Mouse (Mus musculus): ENCODE data around the gene Zbtb16.

GRCm38 (mm10) chr9:48694616-48695061, 141.4 kb downstream of the Zbtb16 start:
- TF ChIP-seq POLR2A (IDR thresholded peaks at IDR 0.05; ENCODE audit: insufficient read length, low read depth) (no peak), TCF12 (IDR thresholded peaks at IDR 0.05; ENCODE audit: insufficient read depth, poor library complexity, severe bottlenecking) (no peak), MAX (IDR thresholded peaks at IDR 0.05; ENCODE audit: low read depth) (no peak), MYOG (IDR thresholded peaks at IDR 0.05; ENCODE audit: control insufficient read depth in 1 of 3, insufficient read depth in 1 of 3, insufficient read length in 2 of 3, low read depth in 2 of 3) (no peak), MYOD1 (IDR thresholded peaks at IDR 0.05; ENCODE audit: control insufficient read depth in 1 of 3, insufficient read length in 2 of 3, low read depth in 2 of 3) (no peak), CEBPB (IDR thresholded peaks at IDR 0.05; ENCODE audit: insufficient read depth, poor library complexity, severe bottlenecking) (no peak), USF1 (IDR thresholded peaks at IDR 0.05; ENCODE audit: low read depth) (no peak), REST (IDR thresholded peaks at IDR 0.05; ENCODE audit: insufficient read depth, insufficient read length) (no peak), POLR2AphosphoS2 (IDR thresholded peaks at IDR 0.05; ENCODE audit: insufficient read length, low read depth) (no peak), E2F4 (IDR thresholded peaks at IDR 0.05; ENCODE audit: insufficient read depth) (no peak)
